Mouse (Mus musculus): ENCODE data around the gene Tmem69. TPM values are rescaled to one million over a fixed set of nuclear protein-coding genes. Genes with fewer than 3 reads are reported as not detected.
A peak's percentile ranks its signal among the peaks of the same experiment; 100 is the strongest.

Tmem69 gene
- polyA plus RNA-seq, 1 experiment: 18.5 TPM

GRCm38 (mm10) chr4:116550432-116550831 lies 5.3 kb downstream of the Tmem69 start:
- Histone ChIP-seq H3K4me3 (ENCODE audit: insufficient read depth, low read length) (no peak overlapping the region), H3K27ac (ENCODE audit: insufficient read depth, low read depth, low read length) (no peak overlapping the region), H3K4me1 (ENCODE audit: control insufficient read depth, insufficient read depth, low read length) (peaks cover 3% of the 10 kb centered on the region; the same call in 1 of the 2 replicates)
- no peak for TF ChIP-seq POLR2A (IDR thresholded peaks at IDR 0.05; ENCODE audit: borderline replicate concordance, low read depth, low read length)
- TF ChIP-seq CTCF (IDR thresholded peaks at IDR 0.05; ENCODE audit: low read depth, low read length): no peak

- no peak for TF ChIP-seq CTCF (IDR thresholded peaks at IDR 0.05; ENCODE audit: low read depth, low read length)
- TF ChIP-seq POLR2A (IDR thresholded peaks at IDR 0.05; ENCODE audit: borderline replicate concordance, low read depth, low read length): no peak
- Histone ChIP-seq H3K4me3 (ENCODE audit: insufficient read depth, low read length) (no peak overlapping the region), H3K27ac (ENCODE audit: insufficient read depth, low read depth, low read length) (no peak overlapping the region), H3K4me1 (ENCODE audit: control insufficient read depth, insufficient read depth, low read length) (no peaks in the 10 kb centered on the region)
Measured at GRCm38 (mm10) chr4:116537737-116538136, 18.0 kb downstream of the Tmem69 start.

- TF ChIP-seq CTCF (IDR thresholded peaks at IDR 0.05; ENCODE audit: low read depth, low read length) (no peak), POLR2A (IDR thresholded peaks at IDR 0.05; ENCODE audit: borderline replicate concordance, low read depth, low read length) (no peak)
- Histone ChIP-seq H3K4me1 (ENCODE audit: control insufficient read depth, insufficient read depth, low read length) (no peaks in the 10 kb centered on the region), H3K27ac (ENCODE audit: insufficient read depth, low read depth, low read length) (no peak overlapping the region), H3K4me3 (ENCODE audit: insufficient read depth, low read length) (no peak overlapping the region)
Measured at GRCm38 (mm10) chr4:116536351-116536750, 19.4 kb downstream of the Tmem69 start.

- Histone ChIP-seq H3K27ac (ENCODE audit: insufficient read depth, low read depth, low read length) (no peak overlapping the region), H3K4me1 (ENCODE audit: control insufficient read depth, insufficient read depth, low read length) (no peaks in the 10 kb centered on the region), H3K4me3 (ENCODE audit: insufficient read depth, low read length) (no peak overlapping the region)
- TF ChIP-seq POLR2A (IDR thresholded peaks at IDR 0.05; ENCODE audit: borderline replicate concordance, low read depth, low read length): no peak
- TF ChIP-seq CTCF (IDR thresholded peaks at IDR 0.05; ENCODE audit: low read depth, low read length): no peak
Measured at GRCm38 (mm10) chr4:116531109-116531508, 24.6 kb downstream of the Tmem69 start.

- TF ChIP-seq CTCF (IDR thresholded peaks at IDR 0.05; ENCODE audit: low read depth, low read length): no peak
- TF ChIP-seq POLR2A (IDR thresholded peaks at IDR 0.05; ENCODE audit: borderline replicate concordance, low read depth, low read length): peak; percentile 45; the same call in 1 of the 2 replicates
- H3K4me3 ChIP-seq (ENCODE audit: insufficient read depth, low read length): peak within 1 kb of the TSS; percentile 63
- peak within 1 kb of the TSS; percentile 70 for H3K27ac ChIP-seq (ENCODE audit: insufficient read depth, low read depth, low read length)
- H3K4me1 ChIP-seq (ENCODE audit: control insufficient read depth, insufficient read depth, low read length): peaks cover 8% of the 10 kb centered on the region
Measured at GRCm38 (mm10) chr4:116507425-116508218, 48.1 kb downstream of the Tmem69 start, which contains the start of gene Ipp. TSS of gene Ipp (plus strand) at chr4:116507549.

GRCm38 (mm10) chr4:116506886-116507424 lies 48.8 kb downstream of the Tmem69 start:
- no peak for TF ChIP-seq CTCF (IDR thresholded peaks at IDR 0.05; ENCODE audit: low read depth, low read length)
- 0 out of 2 replicates have a peak, but pooled peaks have one; percentile 54 for TF ChIP-seq POLR2A (IDR thresholded peaks at IDR 0.05; ENCODE audit: borderline replicate concordance, low read depth, low read length)
- Histone ChIP-seq H3K4me3 (ENCODE audit: insufficient read depth, low read length) (peak overlapping the region; percentile 63), H3K27ac (ENCODE audit: insufficient read depth, low read depth, low read length) (peak overlapping the region; percentile 49), H3K4me1 (ENCODE audit: control insufficient read depth, insufficient read depth, low read length) (peaks cover 8% of the 10 kb centered on the region)

Other genes starting within 250 kb of the Tmem69 start
- gene Mast2, start 91.8 kb downstream of the Tmem69 start, polyA plus RNA-seq (2012; ENCODE audit: insufficient read depth, insufficient read length, missing spikeins): 17.5 and 21.9 TPM in 2 replicates
- gene Ipp, start 48.4 kb downstream of the Tmem69 start, polyA plus RNA-seq (2012; ENCODE audit: insufficient read depth, insufficient read length, missing spikeins): 3.3 and 3.6 TPM in 2 replicates
- gene Gpbp1l1, start 1.7 kb upstream of the Tmem69 start, polyA plus RNA-seq (2012; ENCODE audit: insufficient read depth, insufficient read length, missing spikeins): 59.5 and 64.7 TPM in 2 replicates
- 5.5 and 6.0 TPM in 2 replicates for gene Ccdc17, start 40.7 kb upstream of the Tmem69 start, polyA plus RNA-seq (2012; ENCODE audit: insufficient read depth, insufficient read length, missing spikeins)
- 44.2 and 48.6 TPM in 2 replicates for gene Nasp, start 72.0 kb upstream of the Tmem69 start, polyA plus RNA-seq (2012; ENCODE audit: insufficient read depth, insufficient read length, missing spikeins)
- 1,749 and 1,754 TPM in 2 replicates for gene Akr1a1, start 95.7 kb upstream of the Tmem69 start, polyA plus RNA-seq (2012; ENCODE audit: insufficient read depth, insufficient read length, missing spikeins)
- 2,298 and 2,420 TPM in 2 replicates for gene Prdx1, start 129.6 kb upstream of the Tmem69 start, polyA plus RNA-seq (2012; ENCODE audit: insufficient read depth, insufficient read length, missing spikeins)
- gene Mmachc, start 152.5 kb upstream of the Tmem69 start, polyA plus RNA-seq (2012; ENCODE audit: insufficient read depth, insufficient read length, missing spikeins): 3.6 and 4.5 TPM in 2 replicates
- 54.8 and 71.5 TPM in 2 replicates for gene Ccdc163, start 152.6 kb upstream of the Tmem69 start, polyA plus RNA-seq (2012; ENCODE audit: insufficient read depth, insufficient read length, missing spikeins)
- 13.2 and 15.2 TPM in 2 replicates for gene Tesk2, start 165.0 kb upstream of the Tmem69 start, polyA plus RNA-seq (2012; ENCODE audit: insufficient read depth, insufficient read length, missing spikeins)

Data from bone marrow macrophage, adult 2 months (primary cell).